Mouse (Mus musculus): ENCODE measurements at regions not wholly inside any gene's neighbourhood (a gene's known extent, or its start where the extent isn't known, plus 50 kb on each side); places are given as distances from the start of the nearest gene placed in this dataset.

- no peak for DNase-seq
Observed at GRCm38 (mm10) chr10:67819534-67819933, 92.9 kb downstream of the Zfp365 start.

- DNase-seq: no peak
Observed at GRCm38 (mm10) chr10:67813901-67814300, 98.6 kb downstream of the Zfp365 start.

GRCm38 (mm10) chr10:67805131-67805530 lies 107.3 kb downstream of the Zfp365 start:
- DNase-seq: no peak

DNA sequence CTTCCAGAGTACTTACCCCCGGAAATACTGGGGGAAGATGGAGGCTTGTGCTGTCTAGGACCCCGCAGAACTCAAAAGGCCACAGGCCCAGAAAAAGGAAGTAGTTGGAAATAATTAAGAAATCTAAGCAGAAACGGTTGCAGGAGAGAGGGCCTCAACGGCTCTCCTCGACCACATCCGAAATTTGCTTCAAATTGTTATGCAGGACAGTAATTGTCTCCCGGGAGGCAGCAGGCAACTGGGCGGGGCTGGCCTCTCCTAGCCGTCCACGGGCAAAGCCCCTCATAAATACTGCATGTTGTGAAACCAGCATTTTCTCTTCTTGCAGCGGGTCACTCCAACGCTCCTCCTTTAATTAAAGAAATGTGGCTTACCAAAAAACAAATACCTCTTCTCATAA lies 107.8 kb downstream of the Zfp365 start:
- no peak for DNase-seq

DNA sequence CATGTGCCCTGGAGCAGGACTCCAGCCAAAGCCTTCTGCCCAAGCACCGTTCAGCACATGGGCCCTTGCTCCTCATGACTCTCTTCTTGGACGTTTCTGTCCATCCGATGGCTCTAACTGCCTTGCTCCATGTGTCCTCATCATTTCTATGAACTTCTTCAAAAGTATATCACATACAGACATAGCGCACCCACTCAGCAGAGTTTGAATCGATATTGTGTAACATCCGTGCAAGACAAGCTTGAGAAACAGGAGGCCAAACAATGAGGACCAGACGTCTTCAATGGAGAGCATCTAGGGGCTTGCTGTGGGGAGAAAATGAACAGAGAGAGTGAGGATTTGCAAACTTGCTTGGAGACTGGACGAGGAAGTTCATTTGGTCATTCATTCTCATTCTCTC lies 110.3 kb downstream of the Zfp365 start:
- no peak for DNase-seq

- no peak for DNase-seq
Observed at GRCm38 (mm10) chr10:67801619-67802018, 110.8 kb downstream of the Zfp365 start.

DNA sequence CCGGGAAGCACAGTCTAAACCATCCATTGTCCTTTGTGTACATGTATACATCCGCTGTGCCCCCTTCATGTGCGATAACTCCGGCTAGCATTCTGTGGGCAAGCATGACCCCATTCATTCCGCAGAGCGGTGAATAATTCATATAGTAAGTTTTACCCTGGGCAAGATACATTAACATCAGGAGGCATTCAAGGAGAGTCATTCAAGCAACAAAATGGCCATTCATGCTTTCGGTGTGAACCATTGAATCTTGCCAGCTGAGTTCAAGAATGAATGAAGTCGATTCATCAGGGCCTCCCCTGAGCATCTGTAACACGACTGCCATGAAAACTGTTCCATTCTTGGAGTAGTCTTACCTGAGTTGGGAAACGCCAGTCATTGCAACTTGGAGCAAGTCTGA lies 113.5 kb downstream of the Zfp365 start:
- DNase-seq: no peak

GRCm38 (mm10) chr10:67793206-67793605 lies 119.3 kb downstream of the Zfp365 start:
- DNase-seq: no peak

- DNase-seq: no peak
Observed at GRCm38 (mm10) chr10:67789651-67790050, 122.8 kb downstream of the Zfp365 start.

DNA sequence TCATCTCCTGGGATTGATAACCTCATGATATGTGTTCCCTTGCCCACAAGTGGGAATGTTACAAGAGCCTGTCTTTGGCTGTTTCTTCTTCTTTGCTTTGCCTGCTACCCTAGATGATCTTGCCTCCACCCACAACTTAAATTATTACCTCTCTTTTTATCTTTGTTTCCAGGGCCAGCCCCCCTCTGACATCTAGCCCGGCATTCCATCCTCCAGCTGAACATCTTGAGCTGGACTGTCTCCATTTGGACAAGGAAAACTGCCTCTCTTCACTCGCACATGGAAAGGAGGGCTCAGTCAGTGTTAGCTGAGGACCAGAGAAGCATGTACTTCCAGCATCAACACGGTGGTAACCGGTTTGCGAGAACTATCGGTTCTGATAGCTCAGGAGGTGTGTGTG lies 124.3 kb downstream of the Zfp365 start:
- no peak for DNase-seq

- DNase-seq: no peak
Observed at GRCm38 (mm10) chr10:67785563-67785962, 126.9 kb downstream of the Zfp365 start.

DNA sequence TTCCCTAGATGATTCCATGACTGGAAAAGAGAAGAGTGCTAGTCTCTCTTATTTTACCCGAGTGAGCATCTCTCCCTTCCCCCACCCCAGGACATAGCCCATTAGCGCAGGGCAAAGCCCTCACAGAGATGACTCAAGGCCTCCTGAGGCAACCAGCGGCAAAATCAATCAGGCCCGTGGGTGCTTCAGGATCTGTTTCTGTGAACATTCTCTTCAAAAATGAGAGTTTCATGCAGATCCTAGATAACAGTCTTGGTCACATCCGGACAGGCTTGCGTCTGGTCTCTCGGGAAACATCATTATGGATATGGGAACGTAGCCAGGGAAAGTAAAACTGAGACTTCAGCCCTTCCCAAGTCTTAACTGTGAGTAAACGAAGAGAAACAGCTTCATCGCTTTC lies 134.1 kb downstream of the Zfp365 start:
- no peak for DNase-seq

DNA sequence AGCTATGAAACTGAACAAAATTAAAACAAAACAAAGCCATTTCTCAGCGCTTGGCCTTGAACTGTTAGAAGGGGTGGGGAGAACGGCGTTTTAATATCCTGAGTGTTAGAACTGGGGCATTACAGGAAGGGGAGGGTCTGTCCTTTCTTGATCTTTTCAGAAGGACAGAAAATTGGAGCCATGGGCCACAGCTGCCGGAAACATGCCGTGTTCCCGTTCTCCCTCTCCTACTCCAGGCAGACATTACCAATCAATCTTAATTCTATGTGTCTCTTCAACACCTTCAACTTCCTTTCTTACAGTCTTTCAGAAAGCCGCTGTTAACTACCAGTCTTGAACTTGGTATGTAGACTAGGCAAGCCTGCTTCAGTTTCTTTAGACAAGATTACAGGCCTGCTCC lies 134.7 kb downstream of the Zfp365 start:
- DNase-seq: no peak

GRCm38 (mm10) chr10:67776851-67777250 lies 135.6 kb downstream of the Zfp365 start:
- DNase-seq: no peak

DNA sequence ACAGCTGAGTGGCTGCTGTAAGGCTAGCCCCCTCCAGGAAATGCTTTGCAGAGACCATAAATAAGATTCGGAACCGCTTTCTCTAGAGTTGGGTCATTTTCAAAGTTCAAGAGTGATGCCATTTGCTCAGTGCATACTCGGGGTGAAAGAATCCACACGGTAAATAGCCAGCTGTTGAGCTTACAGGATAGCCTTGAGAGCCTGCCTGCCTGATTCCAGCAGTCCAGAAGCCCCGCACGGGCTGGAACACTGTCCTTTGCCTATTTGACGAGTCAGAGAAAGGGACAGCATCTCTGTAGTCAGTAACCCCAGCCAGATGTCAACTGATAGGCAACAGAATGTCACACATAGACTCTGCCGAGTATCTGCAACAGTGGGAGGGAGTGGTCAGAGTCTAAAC lies 140.7 kb downstream of the Zfp365 start:
- DNase-seq: no peak

DNA sequence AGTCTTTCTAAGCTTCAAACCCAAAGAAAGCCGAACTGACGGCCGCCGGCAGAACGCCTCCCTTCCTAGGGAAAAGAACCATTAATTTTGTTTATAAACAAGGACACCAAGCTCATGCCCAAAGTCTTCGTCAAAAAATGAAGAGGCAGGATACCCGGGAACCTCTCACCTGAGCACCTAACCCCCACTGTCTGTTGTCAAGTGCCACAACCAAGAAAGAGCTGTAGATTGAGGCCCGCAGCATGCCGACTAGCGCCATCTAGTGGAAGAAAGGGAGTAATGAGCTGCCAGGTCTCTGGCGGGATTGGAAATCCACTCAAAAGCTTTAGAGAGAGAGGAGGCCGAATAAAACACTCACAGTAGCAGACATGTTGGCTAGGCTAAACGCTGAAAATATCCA lies 146.4 kb downstream of the Zfp365 start:
- peak; percentile 20 for DNase-seq

GRCm38 (mm10) chr10:67760424-67760823 lies 152.0 kb downstream of the Zfp365 start:
- no peak for DNase-seq

DNA sequence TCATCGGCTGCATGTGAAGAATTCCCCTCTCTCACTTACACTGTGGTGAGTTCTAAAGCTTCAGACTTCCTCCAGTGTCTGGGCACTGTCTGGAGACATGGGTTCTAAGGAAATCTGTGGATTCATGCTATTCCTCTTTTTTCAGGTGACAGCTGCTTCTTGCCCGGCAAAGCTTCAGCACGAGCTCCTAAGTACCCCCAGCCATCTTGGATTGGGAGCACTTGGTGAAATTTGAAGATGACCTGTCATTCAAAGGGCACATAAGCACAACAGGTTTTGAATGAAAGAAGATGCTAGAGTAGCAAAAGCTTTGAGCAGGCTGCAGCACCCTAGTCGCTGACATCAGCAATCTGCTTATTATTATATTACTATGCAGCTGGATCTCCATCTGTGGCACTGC lies 164.3 kb downstream of the Zfp365 start:
- DNase-seq: no peak

GRCm38 (mm10) chr10:67747461-67747860 lies 165.0 kb downstream of the Zfp365 start:
- no peak for DNase-seq

DNA sequence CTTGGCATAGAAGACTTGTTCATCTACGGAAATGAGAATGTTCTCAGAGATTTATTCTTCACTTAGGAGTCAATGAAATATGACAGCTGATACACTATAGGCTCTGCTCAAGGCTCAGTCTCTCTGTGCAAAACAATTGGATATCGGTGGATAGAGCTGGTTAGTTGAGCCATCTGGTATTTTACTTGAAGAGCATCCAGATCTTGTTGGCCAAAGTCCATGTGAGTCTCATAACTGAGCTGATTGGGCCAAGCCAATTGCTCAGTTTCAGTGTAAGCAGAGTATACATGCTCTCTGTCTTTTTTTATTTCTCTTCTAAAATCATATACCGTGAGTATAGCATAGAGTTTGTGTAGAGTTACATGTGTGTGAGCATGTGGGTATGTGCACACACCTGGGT lies 166.3 kb downstream of the Zfp365 start:
- no peak for DNase-seq

DNA sequence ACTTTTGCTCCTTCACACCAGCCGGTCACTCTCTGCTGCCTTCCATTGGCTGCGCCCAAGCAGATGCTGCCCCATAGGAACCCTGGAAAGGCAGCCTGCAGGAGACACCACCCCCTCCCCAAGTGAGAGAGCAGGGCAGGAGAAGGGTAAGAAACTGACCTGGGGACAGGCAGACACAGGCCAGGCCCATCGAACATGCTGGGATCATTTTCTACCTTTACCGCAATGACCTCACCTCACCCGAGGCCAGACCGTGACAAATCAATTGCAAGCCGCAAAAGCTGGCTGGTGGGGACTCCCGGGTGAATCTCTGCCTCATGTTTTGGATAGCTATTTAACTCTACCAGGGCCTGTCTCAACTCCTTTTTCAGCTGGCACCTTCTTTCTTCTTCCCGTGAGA lies 168.9 kb downstream of the Zfp365 start:
- no peak for DNase-seq

- no peak for DNase-seq
Observed at GRCm38 (mm10) chr10:67742824-67743223, 169.6 kb downstream of the Zfp365 start.

DNA sequence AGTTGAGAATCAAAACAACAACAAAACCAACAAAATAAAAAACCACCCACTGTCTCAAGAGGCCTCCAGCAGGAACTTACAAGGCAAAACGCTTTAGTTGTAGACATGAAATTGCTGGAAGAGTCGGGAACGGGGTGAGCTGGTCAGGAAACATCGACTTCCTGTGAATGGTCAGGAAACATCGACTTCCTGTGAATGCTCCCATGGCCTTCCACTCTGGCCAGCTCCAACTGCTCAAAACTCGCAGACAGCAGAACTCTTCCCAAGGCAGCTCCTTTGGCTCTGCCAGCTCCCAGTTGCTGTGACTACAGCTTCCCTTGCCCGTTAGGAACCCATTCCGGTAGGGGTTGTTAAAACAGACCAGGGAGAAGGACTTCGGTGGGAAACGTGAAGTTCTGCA lies 170.2 kb downstream of the Zfp365 start:
- DNase-seq: no peak

DNA sequence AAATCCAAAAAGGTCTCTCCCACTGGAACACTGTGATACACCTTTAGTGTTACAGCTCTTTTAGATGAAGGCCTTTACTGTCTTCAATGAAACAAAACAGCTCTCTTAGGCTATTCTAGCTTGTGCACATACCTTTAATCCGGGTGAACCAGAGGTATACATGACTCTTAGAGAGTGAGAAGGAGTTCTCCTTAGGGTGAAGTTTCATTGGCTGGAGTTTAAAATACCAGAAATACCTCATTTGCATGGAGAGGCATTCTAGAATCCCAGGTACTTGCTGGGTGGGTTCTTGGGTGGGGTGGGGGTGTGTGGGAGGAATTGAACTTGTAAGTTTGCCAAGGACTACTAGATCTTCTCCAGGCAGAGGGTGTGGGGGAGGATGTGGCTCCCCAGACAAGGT lies 173.3 kb downstream of the Zfp365 start:
- DNase-seq: no peak

DNA sequence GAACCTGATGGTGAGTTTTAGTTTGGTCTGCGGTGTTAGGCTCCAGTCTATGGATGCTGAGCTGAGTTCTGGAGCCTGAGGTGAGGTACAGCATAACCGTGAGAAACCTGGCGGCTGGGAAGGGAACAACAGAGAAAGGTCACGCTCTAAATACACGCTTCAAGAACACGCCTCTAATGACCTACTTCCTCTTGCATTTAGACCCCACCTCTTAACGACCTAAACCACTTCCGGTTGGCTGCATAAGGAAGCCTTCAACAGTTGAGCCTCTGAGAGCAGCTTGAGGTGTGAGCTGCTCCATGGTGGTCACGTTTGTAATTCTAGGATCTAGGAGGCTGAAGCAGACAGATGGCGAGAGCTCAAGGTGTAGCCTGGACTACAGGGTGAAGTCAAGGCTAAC lies 175.8 kb downstream of the Zfp365 start:
- DNase-seq: no peak

GRCm38 (mm10) chr10:67731577-67731976 lies 180.9 kb downstream of the Zfp365 start:
- DNase-seq: no peak
